Mouse (Mus musculus) kidney, embryonic 14.5 days (tissue): ENCODE measurements around the gene Tmem87a. TPM values are rescaled to one million over a fixed set of nuclear protein-coding genes. Genes with fewer than 3 reads are reported as not detected.

Experiments used
- ATAC-seq: fragments of 200-750 bp; cut with Nextera tagmentation; 2 replicates; pipeline ENCODE4 v1.8.0; 2017; ENCODE audit warnings: moderate number of reproducible peaks, mild to moderate bottlenecking, moderate TSS enrichment, moderate library complexity; ENCODE audit not compliant: low FRiP score, low TSS enrichment
- H3K27ac ChIP-seq: fragments of 300-500 bp; sonication (generic); 2 replicates; pipeline ENCODE4 v1.5.1; 2014; ENCODE audit warnings: low read depth, mild to moderate bottlenecking, low read length, moderate library complexity, mixed read lengths
- H3K27me3 ChIP-seq: fragments of 300-500 bp; sonication (generic); 2 replicates; pipeline ENCODE4 v1.6.1; 2014; ENCODE audit warnings: mild to moderate bottlenecking, low read length; ENCODE audit not compliant: control insufficient read depth, insufficient read depth
- H3K36me3 ChIP-seq: fragments of 300-500 bp; sonication (generic); 2 replicates; pipeline ENCODE4 v1.6.1; 2014; ENCODE audit warnings: low read length, mixed read lengths; ENCODE audit not compliant: control insufficient read depth, insufficient read depth
- H3K4me1 ChIP-seq: fragments of 300-500 bp; sonication (generic); 2 replicates; pipeline ENCODE4 v1.6.1; 2014; ENCODE audit warnings: low read length, mixed read lengths; ENCODE audit not compliant: control insufficient read depth, insufficient read depth
- H3K4me2 ChIP-seq: fragments of 300-500 bp; sonication (generic); replicated peaks from 2 replicates; pipeline ENCODE4 v1.6.1; 2014; ENCODE audit warnings: low read depth, mild to moderate bottlenecking, low read length
- H3K4me3 ChIP-seq: fragments of 300-500 bp; sonication (generic); 2 replicates; pipeline ENCODE4 v1.5.1; 2014; ENCODE audit warnings: mild to moderate bottlenecking, low read length
- H3K9ac ChIP-seq: fragments of 300-500 bp; sonication (generic); 2 replicates; pipeline ENCODE4 v1.6.1; 2014; ENCODE audit warnings: low read depth, mild to moderate bottlenecking, low read length, moderate library complexity
- H3K9me3 ChIP-seq: fragments of 300-500 bp; sonication (generic); 2 replicates; pipeline ENCODE4 v1.6.1; 2016; ENCODE audit warnings: low read length; ENCODE audit not compliant: control insufficient read depth
- WGBS: fragments of 180-500 bp; shearing (Covaris S2); extraction: QIAGEN DNeasy Blood & Tissue Kit; methylation state at CpG from one replicate; pipeline ENCODE4 v1.1.7; 2014; 5-methylcytosine and 5-hydroxymethylcytosine counted together
- polyA plus RNA-seq: library from polyadenylated mRNA; unstranded; fragments of >200 nt; fragmentation: Nextera tagmentation; extraction: Ambion mirVana; gene quantifications from 2 replicates; pipeline ENCODE4 v1.2.1, GENCODE M21; 2014

Gene Tmem87a
- polyA plus RNA-seq, 1 experiment from 2014 or later, result 20.2 TPM

GRCm38 (mm10) chr2:120386264-120386663, 17.6 kb downstream of the Tmem87a start:
- WGBS, result 97% methylated on average over 1 of the region's 1 CpGs
- Histone ChIP-seq H3K9ac (no peak overlapping the region), H3K4me3 (no peak overlapping the region), H3K27ac (no peak overlapping the region), H3K4me2 (no peak overlapping the region), H3K36me3 (peaks cover 51% of the 10 kb centered on the region), H3K27me3 (no peaks in the 10 kb centered on the region), H3K4me1 (no peaks in the 10 kb centered on the region), H3K9me3 (no peaks in the 10 kb centered on the region)
- no peak for ATAC-seq

- H3K27ac ChIP-seq, result no peak overlapping the region
- peaks cover 73% of the 10 kb centered on the region for H3K36me3 ChIP-seq
- H3K9me3 ChIP-seq, result no peaks in the 10 kb centered on the region
- whole genome bisulfite sequencing, result 90% methylated on average over 4 of the region's 4 CpGs
- no peaks in the 10 kb centered on the region for H3K4me1 ChIP-seq
- H3K4me2 ChIP-seq, result no peak overlapping the region
- no peak for ATAC-seq
- no peaks in the 10 kb centered on the region for H3K27me3 ChIP-seq
- no peak overlapping the region for H3K4me3 ChIP-seq
- H3K9ac ChIP-seq, result no peak overlapping the region
Observed at GRCm38 (mm10) chr2:120373858-120374257, 30.1 kb downstream of the Tmem87a start.

- no peak for ATAC-seq
Observed at GRCm38 (mm10) chr2:120367416-120368207, 36.3 kb downstream of the Tmem87a start.

GRCm38 (mm10) chr2:120366501-120366900, 37.4 kb downstream of the Tmem87a start:
- Histone ChIP-seq H3K27me3 (no peaks in the 10 kb centered on the region), H3K4me1 (no peaks in the 10 kb centered on the region), H3K4me2 (no peak overlapping the region), H3K9ac (no peak overlapping the region), H3K4me3 (no peak overlapping the region), H3K27ac (no peak overlapping the region), H3K36me3 (peaks cover 73% of the 10 kb centered on the region), H3K9me3 (no peaks in the 10 kb centered on the region)
- 46% methylated on average over 3 of the region's 3 CpGs for WGBS
- ATAC-seq, result no peak

More at GRCm38 (mm10) chr2:120367416-120368207, 36.3 kb downstream of the Tmem87a start:
- Histone ChIP-seq H3K4me2 (no peak overlapping the region), H3K4me3 (no peak overlapping the region), H3K4me1 (no peaks in the 10 kb centered on the region), H3K27ac (no peak overlapping the region), H3K9me3 (no peaks in the 10 kb centered on the region), H3K36me3 (peaks cover 70% of the 10 kb centered on the region), H3K27me3 (no peaks in the 10 kb centered on the region), H3K9ac (no peak overlapping the region)
- WGBS, result 98% methylated on average over 4 of the region's 4 CpGs

- Histone ChIP-seq H3K4me3 (no peak overlapping the region), H3K27ac (no peak overlapping the region), H3K36me3 (peaks cover 63% of the 10 kb centered on the region), H3K9me3 (no peaks in the 10 kb centered on the region), H3K27me3 (no peaks in the 10 kb centered on the region), H3K4me1 (no peaks in the 10 kb centered on the region), H3K4me2 (no peak overlapping the region), H3K9ac (no peak overlapping the region)
- WGBS, result 91% methylated on average over 1 of the region's 1 CpGs
- no peak for ATAC-seq
Observed at GRCm38 (mm10) chr2:120360425-120360824, 43.5 kb downstream of the Tmem87a start.

- H3K27ac ChIP-seq, result peak within 1 kb of the TSS; percentile 79
- WGBS, result 11% methylated on average over 44 of the region's 44 CpGs
- ATAC-seq, result peak; percentile 98
Observed at GRCm38 (mm10) chr2:120352682-120353646, 50.9 kb downstream of the Tmem87a start, which contains the start of gene Vps39. Gene Vps39, minus strand, starts transcription at chr2:120353137.

GRCm38 (mm10) chr2:120351321-120351720, 52.6 kb downstream of the Tmem87a start:
- Histone ChIP-seq H3K4me3 (no peak overlapping the region), H3K27ac (no peak overlapping the region), H3K27me3 (no peaks in the 10 kb centered on the region), H3K9me3 (no peaks in the 10 kb centered on the region), H3K36me3 (peaks cover 31% of the 10 kb centered on the region), H3K4me2 (no peak overlapping the region), H3K4me1 (no peaks in the 10 kb centered on the region), H3K9ac (no peak overlapping the region)
- no peak for ATAC-seq
- 81% methylated on average over 5 of the region's 5 CpGs for WGBS

More at GRCm38 (mm10) chr2:120352682-120353646, 50.9 kb downstream of the Tmem87a start, which contains the start of gene Vps39:
- Histone ChIP-seq H3K27me3 (no peaks in the 10 kb centered on the region), H3K4me1 (no peaks in the 10 kb centered on the region), H3K4me3 (peak within 1 kb of the TSS; percentile 88), H3K9me3 (no peaks in the 10 kb centered on the region), H3K36me3 (peaks cover 36% of the 10 kb centered on the region), H3K9ac (peak within 1 kb of the TSS; percentile 75), H3K4me2 (peak within 1 kb of the TSS; percentile 52)

- WGBS, result 77% methylated on average over 9 of the region's 9 CpGs
- ATAC-seq, result no peak
- H3K9me3 ChIP-seq, result no peaks in the 10 kb centered on the region
Observed at GRCm38 (mm10) chr2:120348120-120348519, 55.8 kb downstream of the Tmem87a start.

More at GRCm38 (mm10) chr2:120348120-120348519, 55.8 kb downstream of the Tmem87a start:
- Histone ChIP-seq H3K4me3 (no peak overlapping the region), H3K4me1 (no peaks in the 10 kb centered on the region), H3K27ac (no peak overlapping the region), H3K4me2 (no peak overlapping the region), H3K9ac (no peak overlapping the region), H3K27me3 (no peaks in the 10 kb centered on the region), H3K36me3 (peaks cover 23% of the 10 kb centered on the region)
